In the genomic region with DNA sequence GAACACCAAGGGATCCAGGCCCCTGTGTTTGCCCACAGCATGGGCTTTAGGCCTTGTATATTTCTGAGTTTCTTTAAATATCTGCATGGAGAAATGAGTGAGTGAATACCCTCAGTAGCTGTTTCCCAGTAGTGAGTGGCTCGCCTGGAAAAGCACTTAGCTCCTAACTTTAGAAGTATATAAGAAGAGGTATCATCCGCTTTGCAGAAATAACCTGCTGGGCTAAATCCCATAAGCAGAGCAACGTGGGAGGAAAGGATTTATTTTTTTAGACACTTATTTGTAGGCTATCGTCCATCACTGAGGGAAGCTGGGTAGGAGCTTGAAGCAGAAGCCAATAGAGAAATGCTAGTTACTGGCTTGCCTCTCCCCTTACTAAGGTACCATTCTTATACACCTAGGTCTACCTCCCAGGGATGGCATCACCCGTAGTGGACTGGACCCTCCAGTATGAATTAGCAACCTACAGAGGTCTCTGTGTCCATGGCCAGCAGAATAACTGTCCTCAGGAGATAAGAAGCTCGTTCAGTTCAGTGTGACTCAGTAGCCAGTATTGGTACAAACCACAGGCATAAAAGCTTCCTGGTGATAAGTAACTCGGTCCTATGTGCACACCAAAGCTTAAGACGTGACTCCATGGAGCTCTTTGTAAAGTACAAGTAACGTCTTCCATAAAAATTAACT, we compare ENCODE assay signal across 21 mouse cellular contexts. TPM values are rescaled to one million over a fixed set of nuclear protein-coding genes. Genes with fewer than 3 reads are reported as not detected.
A peak's percentile ranks its signal among the peaks of the same experiment; 100 is the strongest.
DNase-seq lines count a peak whose midpoint lies in the region; ATAC-seq and TF ChIP-seq lines count a peak whose summit lies in the region.
"Had no signal": no experiment of that assay in that cellular context is flagged by ENCODE, and none has a peak within 500 bp of the region (broad histone marks: within the 10 kb centered on the region; RNA-seq: fewer than 3 reads in every experiment).

No protein-coding gene starts in this region.

- no peak for TF ChIP-seq CTCF in liver, postnatal 0 days (IDR thresholded peaks at IDR 0.05; ENCODE audit: low read depth)
- TF ChIP-seq CTCF in intestine, postnatal 0 days (IDR thresholded peaks at IDR 0.05; ENCODE audit: low read depth): no peak

- no peak overlapping the region for H3K4me3 ChIP-seq in liver, embryonic 11.5 days (ENCODE audit: low read depth, low read length)
- no peak overlapping the region for H3K4me3 ChIP-seq in liver, postnatal 0 days (ENCODE audit: low read depth, low read length)
- H3K4me3 ChIP-seq in liver, embryonic 13.5 days (replicated peaks): no peak overlapping the region
- H3K4me3 ChIP-seq in intestine, postnatal 0 days (ENCODE audit: low read depth, low read length): no peak overlapping the region
- H3K4me3 ChIP-seq: embryonic facial prominence, embryonic 12.5 days; gastrocnemius, adult 2 months; heart, embryonic 10.5 days; heart, embryonic 15.5 days; hindbrain, embryonic 13.5 days had no signal

- WGBS in liver, embryonic 11.5 days: 64% methylated on average over 9 of the region's 9 CpGs
- 64% methylated on average over 9 of the region's 9 CpGs for WGBS in liver, postnatal 0 days (ENCODE audit: insufficient replicate concordance)
- 44% methylated on average over 9 of the region's 9 CpGs for WGBS in liver, embryonic 13.5 days (ENCODE audit: insufficient replicate concordance)
- 78% methylated on average over 9 of the region's 9 CpGs for WGBS in intestine, postnatal 0 days

- peaks cover 6% of the 10 kb centered on the region; the same call in 1 of the 2 replicates for H3K4me1 ChIP-seq in liver, embryonic 11.5 days (replicated peaks; ENCODE audit: control insufficient read depth, insufficient read depth, low read length)
- H3K4me1 ChIP-seq in liver, postnatal 0 days (ENCODE audit: insufficient read depth): no peaks in the 10 kb centered on the region
- H3K4me1 ChIP-seq in liver, embryonic 13.5 days (replicated peaks): peaks cover 14% of the 10 kb centered on the region
- no peaks in the 10 kb centered on the region for H3K4me1 ChIP-seq in intestine, postnatal 0 days (replicated peaks; ENCODE audit: control insufficient read depth, insufficient read depth, low read length)
- H3K4me1 ChIP-seq: embryonic facial prominence, embryonic 12.5 days; heart, embryonic 15.5 days; hindbrain, embryonic 13.5 days had no signal

- H3K27me3 ChIP-seq in liver, embryonic 11.5 days (replicated peaks; ENCODE audit: control insufficient read depth, insufficient read depth, low read length): no peaks in the 10 kb centered on the region
- H3K27me3 ChIP-seq in liver, postnatal 0 days (ENCODE audit: insufficient read depth, low read length): no peaks in the 10 kb centered on the region
- no peaks in the 10 kb centered on the region for H3K27me3 ChIP-seq in liver, embryonic 13.5 days
- H3K27me3 ChIP-seq in intestine, postnatal 0 days (replicated peaks; ENCODE audit: control insufficient read depth, insufficient read depth, low read length): no peaks in the 10 kb centered on the region
- H3K27me3 ChIP-seq: embryonic facial prominence, embryonic 12.5 days; heart, embryonic 15.5 days; hindbrain, embryonic 13.5 days had no signal

- H3K9ac ChIP-seq in liver, embryonic 11.5 days (ENCODE audit: low read depth, low read length): no peak overlapping the region
- no peak overlapping the region for H3K9ac ChIP-seq in liver, postnatal 0 days (replicated peaks)
- H3K9ac ChIP-seq in liver, embryonic 13.5 days: no peak overlapping the region
- H3K9ac ChIP-seq in intestine, postnatal 0 days (ENCODE audit: low read depth, low read length): no peak overlapping the region
- H3K9ac ChIP-seq: embryonic facial prominence, embryonic 12.5 days; heart, embryonic 15.5 days; hindbrain, embryonic 13.5 days had no signal

- peak overlapping the region; percentile 12; the same call in 1 of the 2 replicates for H3K4me2 ChIP-seq in liver, embryonic 11.5 days
- no peak overlapping the region for H3K4me2 ChIP-seq in liver, postnatal 0 days (ENCODE audit: low read depth, low read length)
- no peak overlapping the region for H3K4me2 ChIP-seq in liver, embryonic 13.5 days
- H3K4me2 ChIP-seq in intestine, postnatal 0 days (replicated peaks; ENCODE audit: low read depth): no peak overlapping the region
- H3K4me2 ChIP-seq: embryonic facial prominence, embryonic 12.5 days; heart, embryonic 15.5 days; hindbrain, embryonic 13.5 days had no signal

- no peaks in the 10 kb centered on the region for H3K9me3 ChIP-seq in liver, embryonic 11.5 days (ENCODE audit: control insufficient read depth, low read length)
- no peaks in the 10 kb centered on the region for H3K9me3 ChIP-seq in liver, postnatal 0 days (ENCODE audit: low read length)
- H3K9me3 ChIP-seq in liver, embryonic 13.5 days (replicated peaks): no peaks in the 10 kb centered on the region
- no peaks in the 10 kb centered on the region for H3K9me3 ChIP-seq in intestine, postnatal 0 days (ENCODE audit: control insufficient read depth)
- H3K9me3 ChIP-seq: embryonic facial prominence, embryonic 12.5 days; G1E; heart, embryonic 10.5 days; heart, embryonic 15.5 days; hindbrain, embryonic 13.5 days had no signal

- DNase-seq in liver, embryonic 11.5 days (ENCODE audit: low spot score): no peak
- no peak for DNase-seq in liver, postnatal 0 days
- DNase-seq in 416B (ENCODE audit: low read depth): peak; percentile 53
- DNase-seq in liver, embryonic 13.5 days: no peak
- no peak for DNase-seq in spleen, postnatal 4 days (ENCODE audit: low spot score in 2 of 2)
- DNase-seq: adrenal gland, adult 8-10 months; adrenal gland, postnatal 36 days; cerebellum, postnatal 14 days; gastrocnemius, adult 2 months; gastrocnemius, postnatal 25 days; heart, postnatal 14 days had no signal

- peaks cover 41% of the 10 kb centered on the region for H3K36me3 ChIP-seq in liver, embryonic 11.5 days (ENCODE audit: control insufficient read depth, insufficient read depth, low read length)
- peaks cover 82% of the 10 kb centered on the region for H3K36me3 ChIP-seq in liver, postnatal 0 days (replicated peaks; ENCODE audit: insufficient read depth, low read length)
- H3K36me3 ChIP-seq in liver, embryonic 13.5 days: peaks cover 95% of the 10 kb centered on the region
- H3K36me3 ChIP-seq in intestine, postnatal 0 days (ENCODE audit: control insufficient read depth, insufficient read depth): peaks cover 77% of the 10 kb centered on the region

- no peak for TF ChIP-seq EP300 in liver, postnatal 0 days (IDR thresholded peaks at IDR 0.05; ENCODE audit: low read depth)

- ATAC-seq in liver, embryonic 11.5 days (replicated peaks; ENCODE audit: low FRiP score): peak; percentile 63
- no peak for ATAC-seq in liver, postnatal 0 days
- ATAC-seq in liver, embryonic 13.5 days (ENCODE audit: low read depth): peak; percentile 76
- peak; percentile 58 for ATAC-seq in megakaryocyte progenitor cell, adult 5-6 weeks (replicated peaks; ENCODE audit: poor library complexity)
- no peak for ATAC-seq in intestine, postnatal 0 days
- ATAC-seq: CD4-positive, CD25-positive, alpha-beta regulatory T cell, adult 4 months; forebrain, embryonic 16.5 days; hindbrain, postnatal 0 days had no signal

- peak overlapping the region; percentile 9 for H3K27ac ChIP-seq in liver, embryonic 11.5 days (ENCODE audit: low read depth, low read length)
- H3K27ac ChIP-seq in liver, postnatal 0 days (ENCODE audit: low read depth): no peak overlapping the region
- no peak overlapping the region for H3K27ac ChIP-seq in liver, embryonic 13.5 days
- H3K27ac ChIP-seq in intestine, postnatal 0 days (ENCODE audit: low read depth, low read length): no peak overlapping the region
- H3K27ac ChIP-seq: embryonic facial prominence, embryonic 12.5 days; gastrocnemius, adult 2 months; heart, embryonic 10.5 days; heart, embryonic 15.5 days; hindbrain, embryonic 13.5 days; hindbrain, postnatal 0 days had no signal

RNA-seq across cellular contexts. Expression of a gene that starts 26.1 kb away (rescaled TPM):
- 253 and 284 TPM in 2 replicates for polyA plus RNA-seq in liver, embryonic 11.5 days (2014; fragmentation: Nextera tagmentation; extraction: Ambion mirVana)
- polyA plus RNA-seq in liver, postnatal 0 days (2015; fragmentation: Nextera tagmentation; extraction: Ambion mirVana): 49.1 and 57.4 TPM in 2 replicates
- polyA plus RNA-seq in liver, embryonic 13.5 days (2015; fragmentation: Nextera tagmentation; extraction: Ambion mirVana): 140 and 153 TPM in 2 replicates
- 56.7 and 57.1 TPM in 2 replicates for total RNA-seq in megakaryocyte progenitor cell, adult 5-6 weeks (2015)
- total RNA-seq in megakaryocyte progenitor cell, adult 5-6 weeks (2017): 118 and 130 TPM in 2 replicates
- 66.8 and 67.7 TPM in 2 replicates for polyA plus RNA-seq in intestine, postnatal 0 days (2015; fragmentation: Nextera tagmentation; extraction: Ambion mirVana)

Comparison
In these comparisons a context has a peak if more than half of its experiments do, and no peak if none do; other contexts are left out.
1. ATAC-seq: peak in liver, embryonic 11.5 days (single experiment), liver, embryonic 13.5 days (single experiment) and megakaryocyte progenitor cell, adult 5-6 weeks (single experiment); none in liver, postnatal 0 days (single experiment) and intestine, postnatal 0 days (single experiment).